ENCODE assay signal across 14 mouse cellular contexts in genomic region chr14:61603069-61603755, GRCm38 (mm10). TPM values are rescaled to one million over a fixed set of nuclear protein-coding genes. Genes with fewer than 3 reads are reported as not detected.
DNase-seq lines count a peak whose midpoint lies in the region; ATAC-seq and TF ChIP-seq lines count a peak whose summit lies in the region.
"Had no signal": no experiment of that assay in that cellular context is flagged by ENCODE, and none has a peak within 500 bp of the region (broad histone marks: within the 10 kb centered on the region; RNA-seq: fewer than 3 reads in every experiment).

No protein-coding gene starts in this region.

- no peaks in the 10 kb centered on the region for H3K9me3 ChIP-seq in midbrain, embryonic 14.5 days (ENCODE audit: control insufficient read depth, low read length)
- no peaks in the 10 kb centered on the region for H3K9me3 ChIP-seq in midbrain, embryonic 16.5 days (replicated peaks; ENCODE audit: control insufficient read depth, low read length, poor library complexity, severe bottlenecking)
- H3K9me3 ChIP-seq in forebrain, embryonic 11.5 days (ENCODE audit: control insufficient read depth, low read length): no peaks in the 10 kb centered on the region
- no peaks in the 10 kb centered on the region for H3K9me3 ChIP-seq in stomach, embryonic 15.5 days

- no peak for ATAC-seq in midbrain, embryonic 14.5 days (ENCODE audit: low FRiP score, low TSS enrichment)
- no peak for ATAC-seq in midbrain, embryonic 16.5 days
- ATAC-seq in forebrain, embryonic 11.5 days (replicated peaks; ENCODE audit: low FRiP score): peak; percentile 61
- no peak for ATAC-seq in stomach, embryonic 15.5 days (ENCODE audit: insufficient read depth, low FRiP score, low read depth)
- ATAC-seq in CD4-positive, CD25-positive, alpha-beta regulatory T cell, adult 4 months: no peak

- DNase-seq in gastrocnemius, adult 2 months: no peak
- no peak for DNase-seq in gastrocnemius, postnatal 36 days
- DNase-seq in midbrain, embryonic 14.5 days: peak; percentile 27
- no peak for DNase-seq in forebrain, embryonic 11.5 days (ENCODE audit: low spot score)
- DNase-seq in kidney, adult 2 months: no peak
- DNase-seq: cerebellum, adult 9-11 months; lung, postnatal 10 days; right cerebral cortex, adult 18-20 months; thymus, postnatal 4 days had no signal

- H3K4me3 ChIP-seq in gastrocnemius, adult 2 months: no peak overlapping the region
- no peak overlapping the region for H3K4me3 ChIP-seq in midbrain, embryonic 14.5 days (replicated peaks; ENCODE audit: low read depth, low read length)
- H3K4me3 ChIP-seq in midbrain, embryonic 16.5 days (ENCODE audit: low read depth, low read length): no peak overlapping the region
- no peak overlapping the region for H3K4me3 ChIP-seq in forebrain, embryonic 11.5 days (ENCODE audit: low read depth, low read length)
- H3K4me3 ChIP-seq in stomach, embryonic 15.5 days (replicated peaks): no peak overlapping the region
- no peak overlapping the region for H3K4me3 ChIP-seq in kidney, adult 2 months (ENCODE audit: insufficient read depth, low read depth, low read length)

- H3K4me1 ChIP-seq in midbrain, embryonic 14.5 days (ENCODE audit: control insufficient read depth, insufficient read depth, low read length): peaks cover 28% of the 10 kb centered on the region
- peaks cover 22% of the 10 kb centered on the region for H3K4me1 ChIP-seq in midbrain, embryonic 16.5 days (ENCODE audit: control insufficient read depth, insufficient read depth, low read length)
- H3K4me1 ChIP-seq in forebrain, embryonic 11.5 days (replicated peaks; ENCODE audit: control insufficient read depth, insufficient read depth, low read length): peaks cover 2% of the 10 kb centered on the region; the same call in 1 of the 2 replicates
- peaks cover 10% of the 10 kb centered on the region; the same call in 1 of the 2 replicates for H3K4me1 ChIP-seq in stomach, embryonic 15.5 days
- H3K4me1 ChIP-seq in kidney, adult 2 months (ENCODE audit: control insufficient read depth, insufficient read depth, low read length): peaks cover 5% of the 10 kb centered on the region; the same call in 1 of the 2 replicates

- no peak for TF ChIP-seq CTCF in gastrocnemius, adult 2 months (IDR thresholded peaks at IDR 0.05)
- no peak for TF ChIP-seq CTCF in kidney, adult 2 months (conservative IDR thresholded peaks at IDR 0.05; ENCODE audit: insufficient read depth, insufficient read length, low read depth, low read length)

- H3K27me3 ChIP-seq in midbrain, embryonic 14.5 days (ENCODE audit: control insufficient read depth, insufficient read depth, low read length): no peaks in the 10 kb centered on the region
- H3K27me3 ChIP-seq in midbrain, embryonic 16.5 days (ENCODE audit: control insufficient read depth, insufficient read depth, low read depth, low read length): no peaks in the 10 kb centered on the region
- no peaks in the 10 kb centered on the region for H3K27me3 ChIP-seq in forebrain, embryonic 11.5 days (ENCODE audit: control insufficient read depth, insufficient read depth, low read length)
- no peaks in the 10 kb centered on the region for H3K27me3 ChIP-seq in stomach, embryonic 15.5 days (replicated peaks)
- H3K27me3 ChIP-seq in kidney, adult 2 months (replicated peaks; ENCODE audit: control insufficient read depth, insufficient read depth, low read length): no peaks in the 10 kb centered on the region

- intact Hi-C loops in gastrocnemius, adult 2 months (cut with DNase I): loop anchor here (5.0 kb wide), 1 partner anchor 34 kb away; no protein-coding TSS in a partner anchor
- intact Hi-C loops in gastrocnemius, postnatal 36 days (cut with DNase I): no loop called here

- H3K36me3 ChIP-seq in midbrain, embryonic 14.5 days (ENCODE audit: control insufficient read depth, insufficient read depth, low read length): peaks cover 40% of the 10 kb centered on the region
- peaks cover 29% of the 10 kb centered on the region for H3K36me3 ChIP-seq in midbrain, embryonic 16.5 days (ENCODE audit: control insufficient read depth, insufficient read depth, low read length)
- no peaks in the 10 kb centered on the region for H3K36me3 ChIP-seq in forebrain, embryonic 11.5 days (ENCODE audit: control insufficient read depth, insufficient read depth, low read length)
- peaks cover 12% of the 10 kb centered on the region; the same call in 1 of the 2 replicates for H3K36me3 ChIP-seq in stomach, embryonic 15.5 days
- no peaks in the 10 kb centered on the region for H3K36me3 ChIP-seq in kidney, adult 2 months (ENCODE audit: control insufficient read depth, insufficient read depth, low read length)

- no peak for TF ChIP-seq POLR2A in kidney, adult 2 months (IDR thresholded peaks at IDR 0.05; ENCODE audit: low read depth, low read length)

- no peak overlapping the region for H3K9ac ChIP-seq in midbrain, embryonic 14.5 days (replicated peaks; ENCODE audit: low read length)
- H3K9ac ChIP-seq in midbrain, embryonic 16.5 days (ENCODE audit: low read depth, low read length): no peak overlapping the region
- H3K9ac ChIP-seq in forebrain, embryonic 11.5 days (ENCODE audit: low read length): no peak overlapping the region
- no peak overlapping the region for H3K9ac ChIP-seq in stomach, embryonic 15.5 days

- H3K4me2 ChIP-seq in midbrain, embryonic 14.5 days (ENCODE audit: low read length): peak overlapping the region; percentile 17; the same call in 1 of the 2 replicates
- no peak overlapping the region for H3K4me2 ChIP-seq in midbrain, embryonic 16.5 days (ENCODE audit: low read length)
- no peak overlapping the region for H3K4me2 ChIP-seq in forebrain, embryonic 11.5 days (ENCODE audit: low read depth, low read length, severe bottlenecking)
- no peak overlapping the region for H3K4me2 ChIP-seq in stomach, embryonic 15.5 days
- H3K4me2 ChIP-seq: heart, embryonic 11.5 days had no signal

- peak overlapping the region; percentile 43; the same call in 1 of the 2 replicates for H3K27ac ChIP-seq in gastrocnemius, adult 2 months
- H3K27ac ChIP-seq in midbrain, embryonic 14.5 days (replicated peaks; ENCODE audit: low read depth, low read length): no peak overlapping the region
- no peak overlapping the region for H3K27ac ChIP-seq in midbrain, embryonic 16.5 days (ENCODE audit: low read length)
- H3K27ac ChIP-seq in forebrain, embryonic 11.5 days (ENCODE audit: low read depth, low read length): no peak overlapping the region
- peak overlapping the region; percentile 26; the same call in 1 of the 2 replicates for H3K27ac ChIP-seq in stomach, embryonic 15.5 days
- H3K27ac ChIP-seq in kidney, adult 2 months (ENCODE audit: insufficient read depth, low read depth, low read length): no peak overlapping the region

- 63% methylated on average over 8 of the region's 8 CpGs for WGBS in midbrain, embryonic 14.5 days
- WGBS in midbrain, embryonic 16.5 days: 57% methylated on average over 8 of the region's 8 CpGs
- WGBS in forebrain, embryonic 11.5 days: 68% methylated on average over 8 of the region's 8 CpGs
- 72% methylated on average over 8 of the region's 8 CpGs for WGBS in stomach, embryonic 15.5 days
- WGBS in kidney, adult 2 months: 88% methylated on average over 8 of the region's 8 CpGs

RNA-seq across cellular contexts. Expression of gene Kcnrg, which starts 4.0 kb away (rescaled TPM):
- not detected for total RNA-seq in gastrocnemius, adult 2 months (2021)
- total RNA-seq in gastrocnemius, postnatal 36 days (2021): under 1 TPM in 1 of 2 experiments, not detected in 1; 0.12 TPM
- polyA plus RNA-seq in midbrain, embryonic 14.5 days (2014; fragmentation: Nextera tagmentation; extraction: Ambion mirVana): 2.9 and 4.3 TPM in 2 replicates
- 3.1 and 4.0 TPM in 2 replicates for polyA plus RNA-seq in midbrain, embryonic 16.5 days (2015; fragmentation: Nextera tagmentation; extraction: Ambion mirVana)
- polyA plus RNA-seq in forebrain, embryonic 11.5 days (2014; fragmentation: Nextera tagmentation; extraction: Ambion mirVana): 0.77 and 1.0 TPM in 2 replicates
- 0.84 and 0.87 TPM in 2 replicates for polyA plus RNA-seq in stomach, embryonic 15.5 days (2015; fragmentation: Nextera tagmentation; extraction: Ambion mirVana)
- polyA plus RNA-seq in CD4-positive, CD25-positive, alpha-beta regulatory T cell, adult 4 months (2017; shearing (Covaris generic)): 1 to 10 TPM in 1 of 2 experiments, under 1 TPM in 1; 0.52 to 1.0 TPM
- polyA plus RNA-seq in kidney, adult 2 months (2012; rRNA removed): 0.09 and 0.12 TPM in 2 replicates
- total RNA-seq: liver, adult 2 months had no signal
- polyA plus RNA-seq: liver, adult 2 months had no signal

RNA-seq across cellular contexts. Expression of gene Trim13, which starts 5.2 kb away (rescaled TPM):
- total RNA-seq in gastrocnemius, adult 2 months (2021): 1 to 10 TPM; 6.6 to 8.5 TPM
- total RNA-seq in gastrocnemius, postnatal 36 days (2021): 1 to 10 TPM; 5.3 to 7.4 TPM
- polyA plus RNA-seq in midbrain, embryonic 14.5 days (2014; fragmentation: Nextera tagmentation; extraction: Ambion mirVana): 50.8 and 59.9 TPM in 2 replicates
- 48.8 and 53.7 TPM in 2 replicates for polyA plus RNA-seq in midbrain, embryonic 16.5 days (2015; fragmentation: Nextera tagmentation; extraction: Ambion mirVana)
- polyA plus RNA-seq in forebrain, embryonic 11.5 days (2014; fragmentation: Nextera tagmentation; extraction: Ambion mirVana): 26.5 and 27.7 TPM in 2 replicates
- polyA plus RNA-seq in stomach, embryonic 15.5 days (2015; fragmentation: Nextera tagmentation; extraction: Ambion mirVana): 16.4 and 18.7 TPM in 2 replicates
- 1 to 10 TPM; 8.9 TPM for polyA plus RNA-seq in CD4-positive, CD25-positive, alpha-beta regulatory T cell, adult 4 months (2017; shearing (Covaris generic))
- polyA plus RNA-seq in kidney, adult 2 months (2012; rRNA removed): 5.0 and 5.3 TPM in 2 replicates

RNA-seq across cellular contexts. Expression of gene Spryd7, which starts 46.5 kb away (rescaled TPM):
- total RNA-seq in gastrocnemius, adult 2 months (2021): 10 to 100 TPM; 43.7 to 55.9 TPM
- total RNA-seq in gastrocnemius, postnatal 36 days (2021): 10 to 100 TPM; 39.5 to 43.5 TPM
- polyA plus RNA-seq in midbrain, embryonic 14.5 days (2014; fragmentation: Nextera tagmentation; extraction: Ambion mirVana): 51.3 and 54.8 TPM in 2 replicates
- 62.0 and 64.9 TPM in 2 replicates for polyA plus RNA-seq in midbrain, embryonic 16.5 days (2015; fragmentation: Nextera tagmentation; extraction: Ambion mirVana)
- 15.8 and 16.6 TPM in 2 replicates for polyA plus RNA-seq in forebrain, embryonic 11.5 days (2014; fragmentation: Nextera tagmentation; extraction: Ambion mirVana)
- polyA plus RNA-seq in stomach, embryonic 15.5 days (2015; fragmentation: Nextera tagmentation; extraction: Ambion mirVana): 21.3 and 24.3 TPM in 2 replicates
- polyA plus RNA-seq in CD4-positive, CD25-positive, alpha-beta regulatory T cell, adult 4 months (2017; shearing (Covaris generic)): 1 to 10 TPM; 5.2 to 7.7 TPM
- polyA plus RNA-seq in kidney, adult 2 months (2012; rRNA removed): 9.5 and 9.7 TPM in 2 replicates

Comparison
In these comparisons a context has a peak if more than half of its experiments do, and no peak if none do; other contexts are left out.
1. H3K27ac ChIP-seq: peak in gastrocnemius, adult 2 months (single experiment) and stomach, embryonic 15.5 days (single experiment); none in midbrain, embryonic 14.5 days (single experiment), midbrain, embryonic 16.5 days (single experiment), forebrain, embryonic 11.5 days (single experiment) and kidney, adult 2 months (single experiment).